Mouse (Mus musculus) heart, adult 2 months (tissue): ENCODE results near the gene Smg6.

Experiments
- CTCF ChIP-seq: fragments of 200-600 bp; IDR thresholded peaks from 2 replicates; pipeline ENCODE4 v1.8.1; 2022; ENCODE audit warnings: antibody characterized with exemption, mild to moderate bottlenecking, moderate library complexity
- EP300 ChIP-seq: fragments of 200-500 bp; IDR thresholded peaks from 2 replicates; pipeline ENCODE4 v1.6.1; 2011; ENCODE audit warnings: low read depth, low read length, control low read depth; ENCODE audit not compliant: insufficient read depth
- POLR2A ChIP-seq: fragments of 200-500 bp; IDR thresholded peaks from 2 replicates; pipeline ENCODE4 v1.6.1; 2011; ENCODE audit warnings: mild to moderate bottlenecking, low read depth, low read length, control low read depth; ENCODE audit not compliant: insufficient read depth

GRCm38 (mm10) chr11:74954901-74955300 is 29.3 kb downstream of the Smg6 start:
- no peak for TF ChIP-seq CTCF
- no peak for TF ChIP-seq POLR2A
- TF ChIP-seq EP300 = no peak
